Mouse (Mus musculus) testis, adult 2 months (tissue): Measurements from ENCODE around the gene Tor4a.

Source experiments
- CTCF ChIP-seq: fragments of 200-500 bp; IDR thresholded peaks from 2 replicates; pipeline ENCODE4 v1.5.1; 2012; ENCODE audit warnings: low read depth, mild to moderate bottlenecking, inconsistent platforms, low read length, moderate library complexity; ENCODE audit not compliant: control insufficient read depth, insufficient read depth, insufficient replicate concordance
- POLR2A ChIP-seq: fragments of 200-500 bp; IDR thresholded peaks from 2 replicates; pipeline ENCODE4 v1.6.1; 2012; ENCODE audit warnings: low read depth, mild to moderate bottlenecking, inconsistent platforms, low read length, moderate library complexity; ENCODE audit not compliant: control insufficient read depth

DNA sequence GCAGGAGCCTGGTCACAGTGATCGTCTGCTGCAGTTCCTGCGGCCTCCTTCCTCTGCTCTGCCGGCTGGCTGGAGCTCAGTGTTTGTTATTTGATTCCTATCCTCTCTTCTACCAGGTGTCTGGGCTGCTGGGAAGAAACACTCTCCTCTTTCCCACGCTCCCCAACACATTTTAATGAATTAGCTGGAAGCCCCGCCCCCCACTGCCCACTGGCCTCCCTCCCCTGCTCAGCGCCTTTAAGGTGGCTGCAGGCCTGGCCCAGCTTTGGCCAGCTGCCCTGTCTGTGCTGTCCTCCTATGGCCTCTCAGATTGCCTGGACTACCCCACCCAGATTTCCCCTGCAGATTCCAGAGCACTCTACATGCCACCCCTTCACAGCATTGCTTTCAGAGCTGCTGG is 19.0 kb downstream of the Tor4a start:
- no peak for TF ChIP-seq POLR2A
- TF ChIP-seq CTCF, result no peak
